Mouse (Mus musculus) heart, postnatal 14 days (tissue): ENCODE results near the gene Cldn34b4. TPM values are rescaled to one million over a fixed set of nuclear protein-coding genes. Genes with fewer than 3 reads are reported as not detected.

Source experiments
- DNase-seq, 2 experiments: peaks; one replicate each; pipeline ENCODE4 v3.0.0; 2021 to 2022
- intact Hi-C: fragments of 180-260 bp; cut with DNase I; formaldehyde crosslinking; loops from one replicate; pipeline ENCODE4 v1.15.1; 2025
- long read RNA-seq, 2 experiments: library from polyadenylated mRNA; stranded (forward); transcript quantifications; one replicate each; pipeline ENCODE4 v2.0.0; 2021
- total RNA-seq, 2 experiments: library from RNA; stranded (reverse); gene quantifications; 2 replicates each; pipeline ENCODE4 v1.2.3; 2021

The Cldn34b4 gene
- not detected for total RNA-seq
- long read RNA-seq, experiment 1 = 0 reads
- long read RNA-seq, experiment 2 = 0 reads

GRCm38 (mm10) chrX:76393050-76393449 lies at the start of gene Cldn34b4:
Cldn34b4 (plus strand) TSS chrX:76393350.
- no peak for DNase-seq
- intact Hi-C loops = no loop called here

Other genes starting within 250 kb of the Cldn34b4 start
- not detected for gene Cldn34b3, start 129.0 kb upstream of the Cldn34b4 start, total RNA-seq
- not detected for gene Cldn34d, start 209.6 kb downstream of the Cldn34b4 start, total RNA-seq